Mouse (Mus musculus) stomach, postnatal 0 days (tissue): ENCODE measurements around the gene Lat.

Experiments used
- CTCF ChIP-seq: IDR thresholded peaks from 2 replicates; pipeline ENCODE4 v1.5.1; 2016; ENCODE audit warnings: antibody characterized with exemption, low read depth, mild to moderate bottlenecking, moderate library complexity
- EP300 ChIP-seq: optimal IDR thresholded peaks from 2 replicates; pipeline ENCODE3; 2016; ENCODE audit warnings: antibody characterized with exemption

DNA sequence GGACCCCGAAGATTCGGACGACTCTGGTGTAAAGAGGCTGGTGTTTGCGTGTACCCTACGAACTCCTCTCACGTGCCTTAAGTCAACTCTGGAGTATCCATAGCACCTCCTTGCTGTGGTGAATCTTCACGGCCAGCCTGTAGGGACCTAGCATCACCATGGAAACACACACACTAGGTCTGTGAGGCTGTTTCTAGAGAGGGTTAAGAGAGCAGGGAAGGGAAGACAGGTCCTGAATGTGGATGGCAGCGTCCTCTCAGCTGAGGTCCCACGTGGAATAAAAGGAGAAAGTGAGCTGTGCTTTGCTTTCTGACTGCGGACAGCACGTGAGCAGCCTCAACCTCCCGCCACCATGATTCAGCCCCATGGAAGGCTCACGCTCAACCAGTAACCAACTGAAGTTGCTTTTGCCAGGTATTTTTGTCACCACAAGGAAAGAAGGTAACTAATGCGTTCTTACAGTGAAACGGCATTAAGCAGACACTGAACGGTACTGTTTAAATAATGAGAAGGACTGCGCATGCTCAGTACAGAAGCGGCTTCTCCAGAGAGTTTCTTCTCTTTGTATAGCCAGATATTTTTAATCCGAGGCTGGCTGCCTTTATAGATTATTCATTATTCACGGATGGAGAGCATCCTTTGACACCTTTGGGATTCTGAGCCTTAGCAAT, 18.5 kb downstream of the Lat start:
- TF ChIP-seq EP300 (no peak), CTCF (no peak)
